Mouse (Mus musculus) cerebellum, adult 11-12 months (tissue): ENCODE data around the gene Spry1.
"Not testable (repeated sequence)": the region's sequence is repeated elsewhere in the genome, so short reads cannot be mapped to it uniquely, and the experiment has no call there.

Source experiments
- DNase-seq: peaks from one replicate; pipeline ENCODE4 v3.0.0; 2022

The Spry1 gene

DNA sequence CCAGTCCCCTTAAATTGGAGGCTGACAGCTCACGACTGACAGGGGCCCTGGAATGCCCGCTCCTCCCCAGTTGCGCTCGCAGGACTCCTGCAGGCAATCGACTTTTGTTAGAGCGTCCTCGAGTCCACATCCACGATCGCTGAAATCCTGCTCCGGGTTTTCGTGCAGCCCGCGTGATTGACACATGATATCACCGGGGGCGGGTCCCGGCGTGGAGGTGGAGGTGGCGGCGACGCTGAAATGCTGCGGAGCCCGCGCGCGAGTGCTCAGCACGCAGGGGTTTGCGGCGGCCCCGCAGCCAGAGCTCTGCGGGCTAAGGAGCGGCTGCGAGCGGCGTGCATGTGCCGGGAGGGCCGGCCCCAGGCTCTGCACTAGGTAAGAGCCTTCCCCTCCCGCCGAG is at the start of gene Spry1:
Gene Spry1 (plus strand): TSS at position 258 of the 400 bp plus-strand sequence.
- DNase-seq = peak; percentile 92

GRCm38 (mm10) chr3:37595721-37596120 is 44.0 kb upstream of the Spry1 start:
- DNase-seq = no peak

DNA sequence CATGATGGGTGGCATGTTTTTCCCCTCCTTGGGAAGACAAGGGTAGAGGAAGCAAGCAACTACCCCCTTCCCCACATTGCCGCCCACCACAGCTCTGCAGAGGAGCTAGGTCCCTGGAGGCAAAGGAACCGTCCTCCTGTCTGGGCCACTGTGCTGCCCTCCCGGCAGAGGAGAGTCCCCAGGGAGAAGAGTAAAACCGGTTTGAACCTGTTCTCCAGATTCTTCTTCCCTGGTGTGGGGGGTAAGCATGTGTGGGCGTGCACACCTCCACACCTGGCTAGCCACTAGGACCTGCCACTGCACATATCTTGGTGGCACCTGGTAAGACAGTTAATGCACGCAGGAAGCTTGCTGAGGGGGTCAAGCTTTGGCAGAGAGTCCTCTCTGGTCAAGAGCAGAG is 43.2 kb upstream of the Spry1 start:
- no peak for DNase-seq

GRCm38 (mm10) chr3:37597200-37597599 is 42.5 kb upstream of the Spry1 start:
- DNase-seq = no peak

DNA sequence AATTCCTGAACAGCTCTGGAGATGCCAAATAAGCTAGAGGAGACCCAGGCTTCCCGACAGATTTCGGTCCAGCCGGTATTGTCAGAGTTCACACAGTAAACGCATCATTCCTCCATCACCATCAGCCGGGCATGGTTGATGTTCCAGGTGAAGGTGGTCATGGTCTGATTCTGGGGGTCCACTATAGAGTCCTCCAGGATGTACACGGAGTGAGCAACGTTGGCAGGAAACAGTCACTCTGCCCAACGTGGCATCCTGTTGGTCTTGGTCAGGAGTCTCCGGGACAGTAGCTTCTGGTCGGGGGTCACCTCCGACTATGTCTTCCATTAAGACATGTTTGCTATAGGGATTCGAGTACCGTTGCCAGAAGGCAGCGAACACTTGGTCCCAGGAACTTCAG is 40.1 kb upstream of the Spry1 start:
- DNase-seq = not testable (repeated sequence)

GRCm38 (mm10) chr3:37602356-37602755 is 37.4 kb upstream of the Spry1 start:
- no peak for DNase-seq

GRCm38 (mm10) chr3:37602890-37603289 is 36.9 kb upstream of the Spry1 start:
- DNase-seq = no peak

GRCm38 (mm10) chr3:37603541-37603940 is 36.2 kb upstream of the Spry1 start:
- no peak for DNase-seq

DNA sequence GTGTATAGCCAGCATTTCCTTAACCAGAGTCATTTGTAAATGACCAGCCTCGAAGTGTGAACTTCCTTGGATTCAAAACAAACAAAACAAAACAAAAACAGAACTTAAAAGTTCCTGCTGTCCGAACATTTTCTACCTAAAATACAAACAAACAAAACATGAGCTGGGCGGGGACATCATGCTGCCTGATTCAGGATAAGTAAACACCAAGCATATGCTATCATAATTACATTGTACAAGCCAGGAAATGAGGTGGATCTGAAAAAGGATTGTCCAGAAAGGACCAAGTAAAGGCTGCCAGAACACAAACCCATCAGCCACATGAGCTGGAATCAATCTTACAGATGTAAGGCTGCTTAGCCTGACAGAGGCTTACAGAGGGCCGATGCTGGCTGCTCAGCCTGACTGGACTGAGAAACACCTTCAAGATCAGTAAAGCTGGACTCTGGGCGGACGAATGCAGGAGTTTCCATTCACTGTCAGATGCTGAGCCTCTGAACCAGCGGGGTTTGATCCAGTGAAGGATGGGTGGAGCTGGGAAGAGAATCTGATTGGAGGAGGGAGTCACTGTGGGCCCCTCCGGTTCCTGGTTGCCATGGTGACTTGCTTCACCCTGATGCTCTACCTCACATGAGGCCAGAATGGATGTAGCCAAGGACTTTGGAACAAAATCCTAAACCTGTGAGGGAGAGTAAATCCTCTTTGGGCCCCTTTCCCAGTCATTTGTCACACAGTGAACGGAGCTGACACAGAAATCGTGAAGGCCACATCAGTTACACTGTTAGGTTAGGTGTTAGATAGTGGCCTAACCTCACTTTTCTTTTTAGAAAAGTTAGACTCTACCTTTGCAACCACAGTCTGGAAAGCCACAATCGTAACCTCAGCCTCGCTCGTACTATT is 34.5 kb upstream of the Spry1 start:
- peak; percentile 56 for DNase-seq

- peak; percentile 31 for DNase-seq
Observed at GRCm38 (mm10) chr3:37605876-37606238, 33.9 kb upstream of the Spry1 start.

DNA sequence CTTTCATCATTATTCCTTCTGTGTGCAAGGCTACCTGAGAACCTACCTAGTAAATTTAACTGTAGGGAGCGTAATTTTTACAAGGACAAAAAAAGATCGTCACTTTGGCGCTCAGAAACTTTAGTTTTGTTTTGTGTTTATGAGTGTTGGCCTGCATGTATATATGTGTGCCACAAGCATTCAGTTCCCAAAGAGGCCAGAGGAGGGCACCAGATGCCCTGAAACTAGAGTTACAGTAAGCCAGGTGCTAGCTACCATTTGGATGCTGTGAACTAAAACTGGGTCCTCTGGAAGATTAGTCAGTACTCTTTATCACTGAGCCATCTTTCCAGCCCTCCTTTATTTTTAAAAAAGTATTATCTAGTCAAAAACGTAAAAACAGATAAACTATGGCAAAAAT is 30.8 kb upstream of the Spry1 start:
- no peak for DNase-seq

DNA sequence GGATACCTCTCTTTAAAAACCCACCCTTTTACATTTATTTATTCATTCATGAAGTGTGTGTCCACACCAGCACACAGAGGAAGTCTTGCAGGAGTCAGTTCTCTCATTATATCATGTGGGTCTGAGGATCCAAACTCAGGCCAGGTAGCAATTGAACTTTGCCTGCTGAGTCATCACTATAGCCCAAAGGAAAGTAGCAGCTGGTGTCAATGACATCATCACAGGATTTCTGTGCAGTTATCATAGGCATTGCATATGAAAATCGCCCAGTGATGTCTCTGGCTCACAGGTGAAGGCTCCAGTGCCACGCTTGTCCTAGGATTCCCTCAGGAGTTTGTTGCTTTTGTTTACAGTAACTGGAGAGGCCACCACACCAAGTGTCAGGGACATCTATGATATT is 29.1 kb upstream of the Spry1 start:
- DNase-seq = no peak

DNA sequence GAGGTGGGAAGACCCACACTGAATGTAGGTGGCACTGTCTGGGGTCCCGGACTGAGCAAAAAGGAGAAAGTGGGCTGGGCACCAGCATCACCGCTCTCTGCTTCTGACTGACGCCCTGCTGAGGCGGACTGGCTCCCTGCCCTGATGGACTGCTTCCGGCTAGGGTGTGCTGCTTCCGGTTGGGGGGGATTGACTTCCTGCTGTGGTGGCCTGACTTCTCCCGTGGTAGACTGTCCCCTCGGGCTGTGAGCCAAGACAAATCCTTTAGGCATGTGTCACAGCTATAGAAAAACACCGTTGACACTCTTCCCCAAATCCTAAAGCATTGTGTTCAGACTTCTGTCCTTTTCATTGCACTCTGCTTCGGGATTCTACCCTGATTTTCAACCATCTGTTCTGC is 26.0 kb upstream of the Spry1 start:
- no peak for DNase-seq

DNA sequence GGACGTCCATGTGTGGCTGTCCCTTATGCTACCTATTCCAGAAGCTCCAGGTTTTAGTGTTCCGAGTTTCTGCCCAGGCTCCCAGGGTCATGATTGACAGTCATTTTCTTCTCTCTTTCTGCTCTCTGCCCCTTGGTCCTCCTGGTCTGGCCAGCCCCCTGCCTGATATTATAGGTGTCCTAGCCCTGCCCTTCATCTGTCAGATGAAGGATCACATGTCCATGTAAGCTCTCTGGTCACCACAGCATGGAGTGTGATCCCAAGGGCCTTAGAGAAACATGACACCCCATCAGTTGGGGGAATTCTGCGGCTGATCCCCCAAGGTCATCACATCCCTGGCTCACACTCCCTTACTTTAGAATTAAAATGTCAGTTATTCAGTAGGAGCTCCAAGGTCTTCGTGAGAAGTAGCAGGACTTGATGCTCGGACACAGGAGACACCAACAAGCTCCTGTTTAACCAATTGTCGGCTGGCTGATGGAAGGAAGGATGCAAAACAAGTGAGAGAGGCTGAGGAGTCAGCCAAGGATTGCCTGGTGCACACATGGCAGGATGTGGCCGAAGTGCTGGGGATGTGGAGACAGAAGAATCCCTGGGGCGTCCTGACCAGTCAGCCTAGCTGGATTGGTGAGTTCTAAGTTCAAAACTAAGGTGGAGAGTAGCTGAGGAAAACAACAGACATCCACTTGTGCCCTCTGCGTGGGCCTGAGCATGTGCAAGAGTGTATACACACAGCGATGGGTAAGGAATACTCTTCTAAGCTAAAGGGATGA is 24.7 kb upstream of the Spry1 start:
- DNase-seq = no peak

DNA sequence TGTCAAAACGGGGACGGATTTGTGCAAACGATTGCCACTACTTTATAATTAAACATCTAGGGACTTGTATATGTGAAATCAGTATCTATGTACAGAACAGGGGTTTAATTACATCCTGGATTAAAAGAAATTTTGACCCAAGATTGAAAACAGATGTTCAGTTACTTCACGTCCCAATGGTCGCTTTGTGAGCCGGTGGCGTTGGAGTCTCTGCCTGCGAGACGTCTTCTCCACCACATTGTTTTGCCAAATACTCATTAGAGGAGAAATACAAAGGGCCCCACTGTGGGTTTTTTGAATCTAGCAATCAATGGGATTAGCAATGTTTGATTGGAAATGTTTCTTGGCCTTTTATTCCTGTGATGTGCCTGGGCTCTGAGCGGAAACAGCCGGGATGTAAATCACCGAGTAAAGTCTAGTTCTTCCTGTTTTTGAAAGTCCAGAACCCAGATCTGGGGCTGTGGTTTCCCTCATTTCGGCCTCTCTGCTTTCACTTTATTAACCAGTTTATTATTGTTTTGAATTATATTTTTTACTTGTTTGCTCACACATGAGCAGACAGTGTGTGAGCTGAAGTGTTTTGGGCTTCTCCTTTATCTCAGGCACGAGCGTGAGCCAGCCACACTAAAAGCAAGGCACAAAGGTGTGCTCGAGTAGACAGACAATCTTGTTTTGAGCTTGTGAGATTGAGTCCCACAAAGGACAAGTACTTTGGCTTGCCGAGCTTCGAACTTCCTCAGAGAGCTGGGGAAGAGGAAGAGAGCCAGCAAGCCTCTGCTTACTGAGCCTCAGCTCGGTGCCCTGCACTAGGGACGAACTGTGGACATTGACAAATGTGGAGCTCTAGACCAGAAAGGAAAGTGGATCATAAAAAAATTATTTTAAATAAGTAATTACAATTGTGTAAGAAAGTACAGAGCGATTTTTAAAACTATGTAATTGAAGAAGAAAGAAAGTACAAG is 22.9 kb upstream of the Spry1 start:
- DNase-seq = no peak

DNA sequence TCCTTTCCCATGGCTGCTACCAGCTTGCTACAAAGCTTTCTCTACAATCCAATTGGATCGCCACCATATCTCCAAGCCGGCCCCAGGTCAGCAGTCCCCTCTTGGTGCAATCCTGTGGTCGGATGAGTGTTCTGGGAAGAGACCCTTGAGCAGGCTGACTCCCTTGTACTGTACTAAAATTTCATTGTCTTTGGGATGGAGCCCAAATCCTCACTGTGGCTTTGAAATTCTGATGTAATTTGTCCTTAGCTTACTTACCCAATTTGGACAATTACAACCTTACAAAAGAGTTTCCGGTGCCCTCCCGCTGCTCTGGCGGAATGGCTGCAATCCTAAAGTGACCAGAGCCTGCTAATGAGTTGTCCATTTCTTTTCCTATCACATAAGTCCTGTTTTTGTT is 7.5 kb upstream of the Spry1 start:
- no peak for DNase-seq

GRCm38 (mm10) chr3:37632751-37633150 is 7.0 kb upstream of the Spry1 start:
- no peak for DNase-seq

- no peak for DNase-seq
Observed at GRCm38 (mm10) chr3:37634648-37635047, 5.1 kb upstream of the Spry1 start.

DNA sequence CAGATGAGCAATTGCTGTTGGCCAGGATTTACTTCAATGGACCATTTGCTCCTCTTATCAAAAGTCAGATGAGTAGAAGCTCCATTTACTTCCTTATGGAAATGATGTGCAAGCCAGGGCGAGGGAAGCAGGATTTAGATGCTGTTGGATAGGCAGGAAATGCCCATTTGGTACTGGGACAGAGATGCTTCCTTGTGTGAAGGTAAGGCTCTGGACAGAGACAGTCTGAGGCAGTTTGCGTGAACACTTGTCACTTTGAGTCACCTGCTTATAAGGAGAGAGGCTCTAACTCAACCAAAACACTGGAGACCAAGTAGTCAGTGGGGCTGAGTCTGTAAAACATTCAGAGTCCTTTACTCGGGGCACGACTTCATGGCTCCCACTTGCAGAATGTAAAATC is 2.8 kb upstream of the Spry1 start:
- DNase-seq = no peak

DNA sequence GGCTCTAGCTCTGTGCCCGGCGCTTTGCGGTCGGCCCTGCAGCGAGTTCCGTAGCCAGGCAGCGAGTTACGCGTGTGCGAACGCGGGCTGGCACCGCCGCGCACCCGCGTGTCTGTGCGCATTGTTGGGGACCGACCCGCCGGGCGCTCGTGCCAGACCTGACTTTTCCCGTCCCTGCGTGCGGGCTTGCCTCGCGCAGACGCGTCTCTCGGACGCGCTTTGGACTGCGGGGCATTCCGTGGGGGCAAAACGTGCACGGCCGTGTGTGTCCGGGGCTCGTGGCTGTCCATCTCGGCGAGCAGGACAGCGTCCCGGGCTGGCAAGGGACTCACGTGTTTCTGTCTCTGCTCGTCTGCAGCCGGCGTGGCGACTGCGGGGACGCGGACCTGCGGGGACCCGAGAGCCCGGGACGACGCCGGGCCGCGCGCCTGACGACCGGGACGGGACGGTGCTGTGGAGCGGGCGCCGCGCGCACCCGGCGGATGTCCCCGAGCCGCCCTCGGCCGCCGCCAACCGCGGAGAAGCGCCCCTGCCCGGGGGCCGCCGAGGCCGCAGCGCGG is 495 bp downstream of the Spry1 start:
- DNase-seq = no peak

DNA sequence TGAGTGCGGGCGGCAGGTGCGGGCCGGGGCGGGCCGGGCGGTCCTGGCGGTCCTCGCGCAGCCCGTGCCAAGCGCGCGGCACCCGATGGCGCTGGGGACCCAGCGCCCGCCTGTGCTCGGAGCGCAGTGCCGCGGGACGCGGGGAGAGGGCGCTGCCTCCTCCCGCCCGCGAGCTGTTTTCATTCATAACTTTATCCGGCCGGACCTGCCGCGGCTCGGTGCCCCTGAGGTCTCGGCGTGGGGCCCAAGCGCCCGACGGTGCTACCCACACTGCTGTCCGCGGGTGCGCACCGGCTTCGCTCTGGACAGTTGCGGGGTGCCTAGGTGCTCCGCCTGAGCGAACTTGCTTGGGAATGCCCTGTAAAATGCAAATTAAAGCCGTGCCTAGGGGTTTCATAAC is 1.1 kb downstream of the Spry1 start:
- DNase-seq = peak; percentile 68

DNA sequence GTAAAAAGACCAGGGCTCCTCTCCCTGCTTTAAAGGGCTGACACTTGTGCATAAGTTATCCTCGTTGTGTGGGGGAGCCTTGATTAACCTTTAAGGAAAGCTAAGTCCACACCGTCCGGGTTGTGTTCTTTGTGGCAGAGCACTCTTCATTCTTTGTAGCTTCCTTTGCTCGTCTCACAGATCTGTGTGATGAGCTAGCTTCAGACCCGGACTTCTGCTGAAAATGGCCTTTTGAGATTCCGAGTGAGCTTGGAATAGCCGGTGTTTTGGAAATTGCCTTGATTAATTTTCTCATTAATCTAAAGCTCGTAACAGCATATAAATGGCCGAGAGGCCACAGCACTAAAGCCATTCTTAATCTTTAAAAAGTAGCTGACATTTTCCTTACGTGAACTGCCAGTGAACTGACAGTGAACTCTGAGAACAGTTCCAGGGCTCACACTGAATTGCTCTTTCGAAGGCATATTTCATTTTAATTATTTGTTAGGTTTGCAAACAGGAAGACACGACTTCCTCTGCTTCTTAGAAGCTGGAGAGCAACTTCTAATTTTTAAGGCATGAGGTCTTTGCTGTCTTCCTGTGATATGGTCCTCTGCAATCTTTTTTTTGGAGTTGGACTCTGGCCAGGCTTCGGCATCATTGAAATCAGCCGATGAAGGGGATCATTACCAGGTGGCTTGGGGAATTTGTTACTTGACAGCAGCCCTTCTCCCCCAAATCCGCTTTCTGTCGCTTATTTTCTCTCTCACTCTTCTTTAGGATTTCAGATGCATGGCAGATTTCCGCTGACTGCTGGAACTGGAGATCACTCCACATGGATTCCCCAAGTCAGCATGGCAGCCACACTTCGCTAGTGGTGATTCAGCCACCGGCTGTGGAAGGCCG is 2.3 kb downstream of the Spry1 start:
- no peak for DNase-seq
